Comparison of ENCODE assay signal across 28 mouse cellular contexts in the genomic region with DNA sequence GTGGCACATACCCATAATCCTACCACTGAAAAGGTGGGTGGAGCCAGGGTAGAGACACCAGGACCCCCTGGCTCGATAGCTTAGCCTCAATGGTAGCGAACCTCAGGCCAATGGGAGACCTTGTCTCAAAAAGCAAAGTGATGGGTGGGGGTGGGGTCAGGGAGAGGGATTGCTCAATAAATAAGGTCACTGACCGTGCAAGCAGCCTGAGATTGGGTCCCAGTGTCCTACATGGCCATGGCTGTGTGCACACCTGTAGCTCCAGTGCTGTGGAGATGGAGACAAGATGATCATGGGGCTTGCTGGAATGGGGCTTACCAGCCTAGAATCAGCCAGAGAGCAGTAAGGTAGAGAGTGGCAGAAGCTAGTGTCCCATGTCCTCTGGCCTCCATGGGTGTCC.
"Had no signal": no experiment of that assay in that cellular context is flagged by ENCODE, and none has a peak within 500 bp of the region (broad histone marks: within the 10 kb centered on the region; RNA-seq: fewer than 3 reads in every experiment).

No protein-coding gene starts in this region.

- H3K4me2 ChIP-seq: embryonic facial prominence, embryonic 12.5 days; embryonic facial prominence, embryonic 13.5 days; embryonic facial prominence, embryonic 15.5 days; forebrain, embryonic 12.5 days; forebrain, embryonic 13.5 days; forebrain, embryonic 15.5 days had no signal

- DNase-seq: cerebellum, adult 2 months; cerebellum, adult 8-10 months; cerebellum, adult 9-10 months; cerebellum, adult 9-11 months; cerebellum, postnatal 10 days; cerebellum, postnatal 14 days; cerebellum, postnatal 25 days; cerebellum, postnatal 36 days; embryo, embryonic 11 days; forebrain, postnatal 0 days; gastrocnemius, adult 2 months; gastrocnemius, postnatal 10 days; gastrocnemius, postnatal 14 days; gastrocnemius, postnatal 25 days; gastrocnemius, postnatal 36 days; heart, adult 11 months; heart, adult 18-20 months had no signal

- H3K27ac ChIP-seq: embryonic facial prominence, embryonic 10.5 days; embryonic facial prominence, embryonic 12.5 days; embryonic facial prominence, embryonic 13.5 days; embryonic facial prominence, embryonic 15.5 days; forebrain, embryonic 10.5 days; forebrain, embryonic 12.5 days; forebrain, embryonic 13.5 days; forebrain, embryonic 15.5 days; gastrocnemius, adult 2 months had no signal

- H3K27me3 ChIP-seq: embryonic facial prominence, embryonic 12.5 days; embryonic facial prominence, embryonic 13.5 days; embryonic facial prominence, embryonic 15.5 days; forebrain, embryonic 12.5 days; forebrain, embryonic 13.5 days; forebrain, embryonic 15.5 days had no signal

- H3K4me3 ChIP-seq: embryonic facial prominence, embryonic 10.5 days; embryonic facial prominence, embryonic 12.5 days; embryonic facial prominence, embryonic 13.5 days; embryonic facial prominence, embryonic 15.5 days; erythroblast, embryonic 14.5 days; forebrain, embryonic 10.5 days; forebrain, embryonic 12.5 days; forebrain, embryonic 13.5 days; forebrain, embryonic 15.5 days; gastrocnemius, adult 2 months had no signal

- H3K36me3 ChIP-seq: embryonic facial prominence, embryonic 10.5 days; embryonic facial prominence, embryonic 12.5 days had no signal

- ATAC-seq: forebrain, embryonic 13.5 days; forebrain, embryonic 14.5 days; forebrain, embryonic 15.5 days; forebrain, embryonic 16.5 days; forebrain, postnatal 0 days had no signal

- H3K4me1 ChIP-seq: embryonic facial prominence, embryonic 12.5 days; embryonic facial prominence, embryonic 15.5 days; forebrain, embryonic 15.5 days had no signal

- H3K9ac ChIP-seq: embryonic facial prominence, embryonic 12.5 days; embryonic facial prominence, embryonic 13.5 days; embryonic facial prominence, embryonic 15.5 days; forebrain, embryonic 12.5 days; forebrain, embryonic 13.5 days; forebrain, embryonic 15.5 days; forebrain, postnatal 0 days had no signal

- H3K9me3 ChIP-seq: embryonic facial prominence, embryonic 10.5 days; embryonic facial prominence, embryonic 12.5 days; embryonic facial prominence, embryonic 13.5 days; embryonic facial prominence, embryonic 15.5 days; forebrain, embryonic 10.5 days; forebrain, embryonic 12.5 days; forebrain, embryonic 13.5 days; forebrain, embryonic 15.5 days had no signal
